Mouse (Mus musculus) spleen, adult 2 months (tissue): ENCODE results near the gene Kank1.

Source experiments
- CTCF ChIP-seq: fragments of 200-500 bp; IDR thresholded peaks from 2 replicates; pipeline ENCODE4 v1.5.1; 2011; ENCODE audit warnings: mild to moderate bottlenecking, inconsistent platforms; ENCODE audit not compliant: insufficient read depth, insufficient read length, insufficient replicate concordance; ENCODE audit errors: extremely low read depth
- POLR2A ChIP-seq: fragments of 200-500 bp; IDR thresholded peaks from 2 replicates; pipeline ENCODE4 v1.6.1; 2011; ENCODE audit warnings: low read depth, low read length, inconsistent platforms

GRCm38 (mm10) chr19:25267247-25267646 is 30.5 kb downstream of the Kank1 start:
- no peak for TF ChIP-seq CTCF
- TF ChIP-seq POLR2A = no peak
